Mouse (Mus musculus) Patski (cell line): ENCODE data around the gene Parvg. TPM values are rescaled to one million over a fixed set of nuclear protein-coding genes. Genes with fewer than 3 reads are reported as not detected.

Experiments
- ATAC-seq: fragments of 100-300 bp; one replicate; pipeline ENCODE4 v1.8.0; 2021
- CTCF ChIA-PET: fragments of 350-600 bp; sonication (Branson Sonifier 250); formaldehyde crosslinking; loops from one replicate; lab custom pipeline; 2022; ENCODE audit warnings: inconsistent platforms; lab: Charles Lee
- POLR2A ChIA-PET: fragments of 350-600 bp; sonication (Branson Sonifier 250); formaldehyde crosslinking; loops from one replicate; lab custom pipeline; 2022; ENCODE audit warnings: antibody characterized with exemption, inconsistent platforms; lab: Charles Lee
- DNase-seq: peaks from one replicate; pipeline ENCODE4 v3.0.0-alpha.2; 2011; ENCODE audit warnings: low read depth, low spot score
- H3K27me3 ChIP-seq: fragments of 371-371 bp; one replicate; pipeline ENCODE4 v1.5.1; 2021
- CTCF ChIP-seq: fragments of 100-300 bp; IDR thresholded peaks from one replicate; pipeline ENCODE4 v1.5.1; 2021
- in situ Hi-C: fragments of 300-500 bp; cut with MboI; formaldehyde crosslinking; loops from 3 replicates; pipeline ENCODE4 v1.11.1; 2018; ENCODE audit warnings: low pct_unique_long_range_greater_than_20kb, mixed read lengths
- polyA plus RNA-seq: library from polyadenylated mRNA; unstranded; gene quantifications from one replicate; pipeline ENCODE4 v1.2.3, GENCODE M21; 2021

Gene Parvg
- polyA plus RNA-seq, 1 experiment from 2014 or later, result not detected

GRCm38 (mm10) chr15:84305333-84305732, 18.5 kb upstream of the Parvg start:
- POLR2A ChIA-PET, result no interaction called here
- peaks cover 12% of the 10 kb centered on the region for H3K27me3 ChIP-seq
- TF ChIP-seq CTCF, result no peak
- DNase-seq (no peak), ATAC-seq (no peak)
- CTCF ChIA-PET, result no interaction called here
- in situ Hi-C loops, result no loop called here

- POLR2A ChIA-PET, result no interaction called here
- H3K27me3 ChIP-seq, result no peaks in the 10 kb centered on the region
- TF ChIP-seq CTCF, result no peak
- no peak for ATAC-seq
- DNase-seq, result no peak
- in situ Hi-C loops, result no loop called here
- CTCF ChIA-PET, result no interaction called here
Observed at GRCm38 (mm10) chr15:84310271-84310670, 13.6 kb upstream of the Parvg start.

GRCm38 (mm10) chr15:84311295-84312085, 12.3 kb upstream of the Parvg start:
- DNase-seq (no peak), ATAC-seq (no peak)
- no peaks in the 10 kb centered on the region for H3K27me3 ChIP-seq
- ChIA-PET POLR2A (interaction anchor here (0.6 kb wide), 1 partner anchor 740 kb away, joined by 3 read pairs; no protein-coding TSS in a partner anchor), CTCF (no interaction called here)
- in situ Hi-C loops, result no loop called here
- TF ChIP-seq CTCF, result no peak

- H3K27me3 ChIP-seq, result peaks cover 6% of the 10 kb centered on the region
- POLR2A ChIA-PET, result no interaction called here
- TF ChIP-seq CTCF, result no peak
- CTCF ChIA-PET, result no interaction called here
- DNase-seq, result no peak
- ATAC-seq, result no peak
- in situ Hi-C loops, result no loop called here
Observed at GRCm38 (mm10) chr15:84312878-84313565, 10.8 kb upstream of the Parvg start.

- ChIA-PET CTCF (no interaction called here), POLR2A (no interaction called here)
- in situ Hi-C loops, result no loop called here
- TF ChIP-seq CTCF, result no peak
- DNase-seq, result no peak
- ATAC-seq, result no peak
- H3K27me3 ChIP-seq, result peaks cover 6% of the 10 kb centered on the region
Observed at GRCm38 (mm10) chr15:84313566-84313878, 10.3 kb upstream of the Parvg start.

DNA sequence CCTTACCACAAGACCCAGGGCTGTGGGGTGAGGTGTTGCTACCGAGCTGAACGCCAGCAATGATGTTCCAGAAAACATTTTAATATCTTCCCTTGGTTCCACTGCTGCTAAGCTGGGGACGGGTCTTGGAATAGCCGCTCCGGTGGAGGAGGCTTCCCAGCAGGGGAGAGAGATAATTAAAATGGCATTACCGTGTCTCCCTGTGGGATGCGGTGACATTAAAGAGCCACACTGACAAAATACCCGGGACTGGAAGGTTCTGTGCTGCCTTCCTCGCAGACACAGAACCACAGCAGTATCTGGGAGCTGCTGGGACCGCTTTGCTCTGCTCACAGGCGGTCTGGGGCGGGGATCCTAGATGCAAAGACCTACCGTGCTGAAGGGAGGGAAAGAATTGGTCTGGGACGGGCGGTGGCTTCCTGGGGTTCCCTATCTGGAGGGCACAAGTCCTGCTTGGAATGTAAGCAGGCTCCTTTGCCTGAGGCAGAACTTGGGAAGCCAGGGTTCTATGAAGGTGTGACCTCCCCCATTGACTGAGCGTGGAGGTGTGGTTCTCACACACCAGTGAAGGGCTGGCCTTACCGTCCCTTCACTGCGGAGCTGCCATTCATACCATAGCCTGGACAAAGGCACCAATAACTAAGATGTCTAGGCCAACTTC, 9.3 kb upstream of the Parvg start:
- peaks cover 6% of the 10 kb centered on the region for H3K27me3 ChIP-seq
- TF ChIP-seq CTCF, result no peak
- POLR2A ChIA-PET, result no interaction called here
- ATAC-seq (no peak), DNase-seq (no peak)
- CTCF ChIA-PET, result no interaction called here
- in situ Hi-C loops, result no loop called here

DNA sequence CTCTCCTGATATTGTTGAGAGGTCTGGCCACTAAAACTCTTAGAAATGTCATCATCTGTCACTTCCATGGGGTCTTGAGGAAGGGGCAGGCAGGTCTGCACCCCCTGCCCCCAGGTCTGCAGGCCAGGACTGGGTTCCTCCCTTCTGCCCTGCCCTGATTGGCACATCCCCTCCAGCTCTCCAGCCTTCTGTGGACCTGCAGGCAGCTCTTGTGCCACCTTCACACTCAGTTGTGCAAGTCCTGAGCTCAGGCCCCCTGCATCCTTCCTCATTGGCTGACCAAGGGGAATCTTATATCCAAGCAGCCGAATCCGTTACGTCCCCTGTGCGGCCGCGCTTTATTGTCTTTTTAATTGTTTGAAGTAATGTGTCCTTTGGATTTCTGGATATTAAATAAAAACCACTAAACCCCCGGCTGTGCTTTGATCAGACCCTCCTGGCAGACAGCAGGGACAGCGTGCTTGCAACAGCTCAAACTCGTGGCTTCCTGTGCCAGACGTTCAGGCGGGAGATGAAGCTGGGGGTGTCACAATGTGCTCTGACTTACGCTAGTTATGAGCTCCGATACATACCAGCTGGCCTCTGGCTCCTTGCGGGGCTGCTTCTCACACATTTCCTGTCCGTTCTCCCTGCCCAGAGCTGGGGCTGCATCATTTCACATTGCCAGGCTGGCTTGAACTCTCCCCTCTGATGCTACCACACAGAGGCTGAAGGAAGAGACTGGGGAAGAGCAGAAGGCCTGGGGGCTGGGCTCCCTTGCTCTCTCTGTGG, 8.4 kb upstream of the Parvg start:
- peaks cover 11% of the 10 kb centered on the region for H3K27me3 ChIP-seq
- ChIA-PET CTCF (no interaction called here), POLR2A (interaction anchor here (0.6 to 0.7 kb wide), 2 partner anchors 337 to 531 kb away, joined by 3 to 4 read pairs; no protein-coding TSS in a partner anchor)
- TF ChIP-seq CTCF, result no peak
- DNase-seq, result no peak
- ATAC-seq, result no peak
- in situ Hi-C loops, result no loop called here

DNA sequence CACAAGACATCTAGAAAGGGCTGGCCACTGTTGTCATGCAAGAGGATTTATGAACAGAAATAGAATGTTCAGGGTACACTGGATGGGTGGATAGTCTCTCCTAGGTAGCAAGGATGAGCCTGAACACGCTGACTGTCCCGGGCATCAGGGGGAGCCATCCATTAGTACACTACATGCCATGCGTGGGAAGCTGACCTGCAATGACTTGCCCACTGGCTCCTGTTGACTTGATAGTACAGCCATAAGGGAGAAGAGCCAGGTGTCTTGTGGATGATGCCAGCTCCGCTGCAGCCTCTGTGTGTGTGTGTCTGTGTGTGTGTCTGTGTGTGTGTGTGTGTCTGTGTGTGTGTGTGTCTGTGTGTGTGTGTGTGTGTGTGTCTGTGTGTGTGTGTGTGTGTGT, 4.4 kb upstream of the Parvg start:
- no peak for ATAC-seq
- DNase-seq, result no peak
- in situ Hi-C loops, result no loop called here
- TF ChIP-seq CTCF, result no peak
- POLR2A ChIA-PET, result no interaction called here
- peaks cover 23% of the 10 kb centered on the region for H3K27me3 ChIP-seq
- CTCF ChIA-PET, result no interaction called here

- in situ Hi-C loops, result no loop called here
- no peak for ATAC-seq
Observed at GRCm38 (mm10) chr15:84321544-84322174, 2.2 kb upstream of the Parvg start.

More at GRCm38 (mm10) chr15:84321544-84322174, 2.2 kb upstream of the Parvg start:
- no peak for TF ChIP-seq CTCF
- POLR2A ChIA-PET, result no interaction called here
- CTCF ChIA-PET, result no interaction called here
- DNase-seq, result no peak
- H3K27me3 ChIP-seq, result peaks cover 23% of the 10 kb centered on the region
